In genomic region chrX:75137729-75138128, GRCm38 (mm10) we compare ENCODE assay signal across 19 mouse cellular contexts. TPM values are rescaled to one million over a fixed set of nuclear protein-coding genes. Genes with fewer than 3 reads are reported as not detected.
A peak's percentile ranks its signal among the peaks of the same experiment; 100 is the strongest.
DNase-seq lines count a peak whose midpoint lies in the region; ATAC-seq and TF ChIP-seq lines count a peak whose summit lies in the region.
"Had no signal": no experiment of that assay in that cellular context is flagged by ENCODE, and none has a peak within 500 bp of the region (broad histone marks: within the 10 kb centered on the region; RNA-seq: fewer than 3 reads in every experiment).

No protein-coding gene starts in this region.

- no peak for TF ChIP-seq POLR2A in ES-Bruce4 (IDR thresholded peaks at IDR 0.05; ENCODE audit: insufficient read depth, low read length)

- H3K27me3 ChIP-seq in ES-Bruce4 (ENCODE audit: control insufficient read depth, insufficient read depth, low read length, poor library complexity, severe bottlenecking) = no peaks in the 10 kb centered on the region
- H3K27me3 ChIP-seq in liver, postnatal 0 days (ENCODE audit: insufficient read depth, low read length) = no peaks in the 10 kb centered on the region
- H3K27me3 ChIP-seq in kidney, embryonic 14.5 days (ENCODE audit: control insufficient read depth, insufficient read depth, low read length) = no peaks in the 10 kb centered on the region
- H3K27me3 ChIP-seq: megakaryocyte, embryonic 14.5 days had no signal

- H3K9ac ChIP-seq in ES-Bruce4 (ENCODE audit: low read depth, poor library complexity, severe bottlenecking) = no peak overlapping the region
- H3K9ac ChIP-seq in liver, postnatal 0 days (replicated peaks) = no peak overlapping the region
- no peak overlapping the region for H3K9ac ChIP-seq in kidney, embryonic 14.5 days (ENCODE audit: low read depth, low read length)
- H3K9ac ChIP-seq: lung, embryonic 14.5 days had no signal

- H3K4me1 ChIP-seq in ES-Bruce4 (ENCODE audit: control insufficient read depth, insufficient read depth, low read length) = no peaks in the 10 kb centered on the region
- H3K4me1 ChIP-seq in liver, postnatal 0 days (ENCODE audit: insufficient read depth) = no peaks in the 10 kb centered on the region
- no peaks in the 10 kb centered on the region for H3K4me1 ChIP-seq in kidney, embryonic 14.5 days (ENCODE audit: control insufficient read depth, insufficient read depth, low read length)
- H3K4me1 ChIP-seq: megakaryocyte, embryonic 14.5 days had no signal

- peak overlapping the region; percentile 78 for H3K27ac ChIP-seq in ES-Bruce4 (ENCODE audit: insufficient read depth, low read length)
- H3K27ac ChIP-seq in liver, postnatal 0 days (ENCODE audit: low read depth) = peak overlapping the region; percentile 29; the same call in 1 of the 2 replicates
- no peak overlapping the region for H3K27ac ChIP-seq in kidney, embryonic 14.5 days (ENCODE audit: low read depth, low read length)

- DNase-seq in NIH3T3 (ENCODE audit: low read depth) = peak; percentile 49
- peak; percentile 88 for DNase-seq in fat pad, adult 2 months (ENCODE audit: extremely low read depth, low read depth, low spot score)
- DNase-seq in liver, postnatal 0 days = peak; percentile 16
- DNase-seq in adrenal gland, postnatal 4 days (ENCODE audit: low spot score in 2 of 2) = no peak
- DNase-seq in heart, adult 18-20 months = no peak
- DNase-seq: cerebellum, adult 18-20 months; embryo, embryonic 11 days; heart, postnatal 14 days; kidney, postnatal 14 days; lung, embryonic 14.5 days; thymus, adult 18-20 months had no signal

- WGBS in liver, postnatal 0 days (ENCODE audit: insufficient replicate concordance) = 67% methylated on average over 2 of the region's 2 CpGs
- 94% methylated on average over 2 of the region's 2 CpGs for WGBS in kidney, embryonic 14.5 days

- peak; percentile 90 for ATAC-seq in liver, postnatal 0 days
- no peak for ATAC-seq in kidney, embryonic 14.5 days (ENCODE audit: low FRiP score, low TSS enrichment)

- TF ChIP-seq EP300 in ES-Bruce4 (IDR thresholded peaks at IDR 0.05; ENCODE audit: insufficient read depth, low read depth, low read length) = peak; percentile 65; the same call in 1 of the 2 replicates
- TF ChIP-seq EP300 in liver, postnatal 0 days (IDR thresholded peaks at IDR 0.05; ENCODE audit: low read depth) = peak; percentile 78

- no peak for TF ChIP-seq CTCF in ES-Bruce4 (IDR thresholded peaks at IDR 0.05; ENCODE audit: low read depth, low read length)
- no peak for TF ChIP-seq CTCF in liver, postnatal 0 days (IDR thresholded peaks at IDR 0.05; ENCODE audit: low read depth)

- no peaks in the 10 kb centered on the region for H3K36me3 ChIP-seq in ES-Bruce4 (ENCODE audit: control insufficient read depth, insufficient read depth, low read length, poor library complexity, severe bottlenecking)
- no peaks in the 10 kb centered on the region for H3K36me3 ChIP-seq in liver, postnatal 0 days (replicated peaks; ENCODE audit: insufficient read depth, low read length)
- H3K36me3 ChIP-seq in kidney, embryonic 14.5 days (ENCODE audit: control insufficient read depth, insufficient read depth, low read length) = no peaks in the 10 kb centered on the region

- H3K4me3 ChIP-seq in ES-Bruce4 (ENCODE audit: low read depth, low read length) = no peak overlapping the region
- no peak overlapping the region for H3K4me3 ChIP-seq in liver, postnatal 0 days (ENCODE audit: low read depth, low read length)
- H3K4me3 ChIP-seq in kidney, embryonic 14.5 days (ENCODE audit: low read length) = no peak overlapping the region
- H3K4me3 ChIP-seq: megakaryocyte, embryonic 14.5 days had no signal

- no peak overlapping the region for H3K4me2 ChIP-seq in liver, postnatal 0 days (ENCODE audit: low read depth, low read length)
- H3K4me2 ChIP-seq in kidney, embryonic 14.5 days (replicated peaks; ENCODE audit: low read depth, low read length) = no peak overlapping the region
- H3K4me2 ChIP-seq: lung, embryonic 14.5 days had no signal

- H3K9me3 ChIP-seq in ES-Bruce4 (replicated peaks; ENCODE audit: control insufficient read depth, insufficient read depth, low read length, poor library complexity, severe bottlenecking) = no peaks in the 10 kb centered on the region
- H3K9me3 ChIP-seq in liver, postnatal 0 days (ENCODE audit: low read length) = no peaks in the 10 kb centered on the region
- H3K9me3 ChIP-seq in kidney, embryonic 14.5 days (ENCODE audit: control insufficient read depth, low read length) = no peaks in the 10 kb centered on the region
- H3K9me3 ChIP-seq: megakaryocyte, embryonic 14.5 days had no signal

RNA-seq across cellular contexts. Expression of gene Mpp1, which starts 6.9 kb away (rescaled TPM):
- 78.8 and 85.1 TPM in 2 replicates for polyA plus RNA-seq in ES-Bruce4 (2011; ENCODE audit: insufficient read depth, insufficient read length, low read depth, missing spikeins)
- polyA plus RNA-seq in liver, postnatal 0 days (2015; fragmentation: Nextera tagmentation; extraction: Ambion mirVana) = 74.1 and 76.4 TPM in 2 replicates
- 10 to 100 TPM; 49.0 to 51.1 TPM for total RNA-seq in adrenal gland, postnatal 4 days (2021)
- 10 to 100 TPM in 1 of 2 experiments, 1 to 10 TPM in 1; 9.4 to 11.8 TPM for total RNA-seq in heart, adult 18-20 months (2021)
- 38.2 and 40.4 TPM in 2 replicates for polyA plus RNA-seq in kidney, embryonic 14.5 days (2014; fragmentation: Nextera tagmentation; extraction: Ambion mirVana)

RNA-seq across cellular contexts. Expression of gene Smim9, which starts 25.8 kb away (rescaled TPM):
- not detected in 2 replicates for polyA plus RNA-seq in ES-Bruce4 (2011; ENCODE audit: insufficient read depth, insufficient read length, low read depth, missing spikeins)
- polyA plus RNA-seq in liver, postnatal 0 days (2015; fragmentation: Nextera tagmentation; extraction: Ambion mirVana) = not detected in 2 replicates
- total RNA-seq in adrenal gland, postnatal 4 days (2021) = under 1 TPM in 1 of 2 experiments, not detected in 1; 0.70 TPM
- not detected for total RNA-seq in heart, adult 18-20 months (2021)
- not detected in 2 replicates for polyA plus RNA-seq in kidney, embryonic 14.5 days (2014; fragmentation: Nextera tagmentation; extraction: Ambion mirVana)
- total RNA-seq: heart, postnatal 14 days; layer of hippocampus, postnatal 10 days; left cerebral cortex, postnatal 36 days; monocyte, adult 5-6 weeks had no signal
- polyA plus RNA-seq: forebrain, embryonic 11.5 days; lung, embryonic 14.5 days; neural tube, embryonic 14.5 days had no signal

RNA-seq across cellular contexts. Expression of gene Dkc1, which starts 42.1 kb away (rescaled TPM):
- 254 and 264 TPM in 2 replicates for polyA plus RNA-seq in ES-Bruce4 (2011; ENCODE audit: insufficient read depth, insufficient read length, low read depth, missing spikeins)
- polyA plus RNA-seq in liver, postnatal 0 days (2015; fragmentation: Nextera tagmentation; extraction: Ambion mirVana) = 33.0 and 46.7 TPM in 2 replicates
- 10 to 100 TPM; 60.3 to 63.9 TPM for total RNA-seq in adrenal gland, postnatal 4 days (2021)
- 10 to 100 TPM; 17.1 to 23.3 TPM for total RNA-seq in heart, adult 18-20 months (2021)
- polyA plus RNA-seq in kidney, embryonic 14.5 days (2014; fragmentation: Nextera tagmentation; extraction: Ambion mirVana) = 154 and 199 TPM in 2 replicates

RNA-seq across cellular contexts. Expression of gene Gab3, which starts 52.5 kb away (rescaled TPM):
- 0.46 and 0.82 TPM in 2 replicates for polyA plus RNA-seq in ES-Bruce4 (2011; ENCODE audit: insufficient read depth, insufficient read length, low read depth, missing spikeins)
- 1.2 and 1.4 TPM in 2 replicates for polyA plus RNA-seq in liver, postnatal 0 days (2015; fragmentation: Nextera tagmentation; extraction: Ambion mirVana)
- total RNA-seq in adrenal gland, postnatal 4 days (2021) = 1 to 10 TPM; 2.5 to 3.0 TPM
- 1 to 10 TPM; 1.1 to 1.4 TPM for total RNA-seq in heart, adult 18-20 months (2021)
- polyA plus RNA-seq in kidney, embryonic 14.5 days (2014; fragmentation: Nextera tagmentation; extraction: Ambion mirVana) = 0.89 and 1.1 TPM in 2 replicates

Comparison
In these comparisons a context has a peak if more than half of its experiments do, and no peak if none do; other contexts are left out.
1. DNase-seq: peak in NIH3T3 (single experiment), fat pad, adult 2 months (single experiment) and liver, postnatal 0 days (single experiment); none in adrenal gland, postnatal 4 days (0 of 2) and heart, adult 18-20 months (0 of 2).